Mouse (Mus musculus): ENCODE measurements at regions not wholly inside any gene's neighbourhood (a gene's known extent, or its start where the extent isn't known, plus 50 kb on each side); places are given as distances from the start of the nearest gene placed in this dataset.

GRCm38 (mm10) chr15:63724543-63725186 lies 120.3 kb downstream of the Gsdmc2 start:
- DNase-seq, result no peak

DNA sequence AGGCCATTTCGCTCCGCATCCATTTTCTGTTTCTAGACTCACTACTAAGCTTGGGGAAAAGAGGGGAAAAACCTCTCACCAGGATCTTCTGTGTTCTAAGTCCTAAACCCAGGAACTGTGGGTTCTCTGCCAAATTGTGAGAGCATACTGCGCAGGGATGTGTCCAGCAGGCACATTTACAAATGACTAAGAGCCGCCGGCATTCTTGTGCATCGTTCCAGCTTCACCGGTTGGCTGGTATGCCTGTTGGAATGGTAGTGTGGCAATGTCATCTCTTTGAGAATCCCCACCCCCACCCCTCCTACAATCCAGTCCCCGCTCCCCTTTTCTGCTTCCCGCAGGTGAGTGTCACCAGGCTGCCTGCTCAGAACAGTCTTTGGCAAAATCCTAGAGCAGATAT lies 122.0 kb downstream of the Gsdmc2 start:
- DNase-seq, result no peak

DNA sequence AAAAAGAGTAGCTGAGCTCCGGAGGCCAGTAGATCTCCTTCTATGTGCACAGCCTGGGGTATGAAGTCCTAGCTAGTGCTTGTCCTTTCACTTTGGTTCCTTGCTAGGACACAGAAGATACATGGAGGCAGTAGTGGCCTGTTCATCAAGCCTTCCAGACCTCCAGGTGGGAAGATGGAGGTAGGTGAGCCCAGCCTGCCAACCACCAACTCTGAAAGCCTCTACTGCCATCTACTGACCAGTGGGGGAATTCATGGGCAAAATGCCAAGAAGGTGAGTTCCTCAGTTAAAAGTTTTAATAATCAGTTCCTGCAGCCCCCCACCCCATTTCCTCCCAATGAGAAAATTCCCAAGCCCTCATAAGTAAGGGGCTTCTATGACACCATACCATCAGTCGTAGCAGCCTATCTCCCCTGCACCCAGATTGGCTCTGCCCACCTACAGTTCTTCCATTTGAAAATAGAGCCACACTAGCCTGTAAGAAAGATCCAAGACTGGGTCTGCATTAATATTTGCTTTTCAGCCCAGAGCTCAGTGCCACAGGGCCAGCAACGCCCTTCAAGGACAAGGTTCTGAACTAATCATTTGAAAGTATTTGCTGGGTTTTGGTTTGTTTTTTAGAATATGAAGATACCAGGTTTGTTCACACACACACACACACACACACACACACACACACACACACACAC lies 123.2 kb downstream of the Gsdmc2 start:
- DNase-seq, result peak; percentile 14 to 55

- no peak for DNase-seq
Observed at GRCm38 (mm10) chr15:63717812-63718211, 127.2 kb downstream of the Gsdmc2 start.

DNA sequence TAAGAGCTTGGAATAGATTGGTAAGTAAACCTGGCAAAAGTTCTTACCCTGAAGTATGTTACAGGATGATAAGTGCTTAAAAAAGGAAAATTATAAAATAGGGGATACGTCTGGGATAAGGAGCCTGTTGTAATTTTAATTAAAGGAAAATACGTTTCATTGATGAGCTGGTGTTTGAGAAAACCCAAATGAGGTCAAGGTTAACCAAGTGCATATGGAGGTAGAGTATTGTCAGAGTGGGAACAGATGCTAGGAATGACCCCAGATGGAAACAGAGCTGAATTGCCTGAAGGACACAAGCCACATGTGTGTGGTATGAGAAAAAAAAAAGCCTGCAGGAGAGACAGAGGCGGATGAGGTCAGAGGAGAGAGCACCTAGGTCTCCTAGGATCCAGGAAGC lies 131.3 kb downstream of the Gsdmc2 start:
- no peak for DNase-seq

DNA sequence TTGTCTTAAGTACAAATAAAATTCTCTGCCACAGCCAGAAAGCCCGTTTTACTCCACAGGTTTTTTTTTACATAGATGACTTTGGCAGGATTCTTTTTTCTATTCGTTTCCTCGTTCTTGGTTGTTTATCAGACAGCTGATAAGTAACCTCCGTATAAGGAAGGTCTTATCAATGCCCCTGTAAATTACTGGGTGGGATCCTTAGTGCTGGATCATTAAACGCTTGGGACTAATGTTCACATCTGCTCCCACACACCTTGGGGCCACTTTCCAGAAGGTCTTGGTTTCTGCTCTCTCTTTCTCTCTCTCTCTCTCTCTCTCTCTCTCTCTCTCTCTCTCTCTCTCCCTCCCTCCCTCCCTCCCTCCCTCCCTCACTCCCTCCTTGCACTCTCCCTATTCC lies 134.6 kb downstream of the Gsdmc2 start:
- no peak for DNase-seq

GRCm38 (mm10) chr15:63709270-63709933 lies 135.6 kb downstream of the Gsdmc2 start:
- no peak for DNase-seq

GRCm38 (mm10) chr15:63704636-63705035 lies 140.3 kb downstream of the Gsdmc2 start:
- DNase-seq, result no peak

DNA sequence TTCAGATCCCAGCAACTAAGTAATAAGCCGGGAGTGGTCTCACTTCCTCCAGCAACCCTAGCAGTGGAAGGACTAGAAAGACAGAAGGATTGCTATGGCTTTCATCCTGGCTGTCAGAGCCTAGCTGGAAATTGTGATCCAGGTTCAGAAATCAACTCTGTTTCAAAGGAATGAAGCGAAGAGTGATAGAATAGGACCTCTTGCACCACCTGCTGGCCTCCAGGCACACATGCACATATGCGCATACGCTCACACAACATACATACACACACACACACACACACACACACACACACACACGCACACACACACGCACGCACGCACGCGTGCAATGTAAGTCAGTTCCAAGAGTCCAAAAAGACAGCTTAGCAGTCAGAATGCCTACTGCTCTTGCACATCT lies 147.1 kb downstream of the Gsdmc2 start:
- no peak for DNase-seq

DNA sequence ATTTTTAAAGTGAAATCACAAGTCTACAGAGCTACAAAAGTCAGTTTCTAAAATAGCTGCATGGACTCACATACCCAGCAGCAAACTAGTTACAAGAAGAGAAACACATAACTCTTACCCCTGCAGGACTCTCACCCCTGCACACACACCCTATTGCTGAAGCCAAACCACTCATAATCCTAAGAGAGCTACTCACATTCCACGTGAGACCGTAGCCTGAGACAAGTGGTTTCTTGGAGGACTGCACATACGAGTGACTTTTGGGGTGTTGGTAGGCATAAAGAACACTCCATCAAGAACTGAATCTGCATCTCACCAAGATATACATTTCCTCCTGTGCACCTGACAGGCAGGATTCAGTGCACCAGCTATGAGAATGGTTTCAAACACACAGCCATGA lies 150.8 kb downstream of the Gsdmc2 start:
- DNase-seq, result no peak

- DNase-seq, result no peak
Observed at GRCm38 (mm10) chr15:63693561-63693960, 151.4 kb downstream of the Gsdmc2 start.

DNA sequence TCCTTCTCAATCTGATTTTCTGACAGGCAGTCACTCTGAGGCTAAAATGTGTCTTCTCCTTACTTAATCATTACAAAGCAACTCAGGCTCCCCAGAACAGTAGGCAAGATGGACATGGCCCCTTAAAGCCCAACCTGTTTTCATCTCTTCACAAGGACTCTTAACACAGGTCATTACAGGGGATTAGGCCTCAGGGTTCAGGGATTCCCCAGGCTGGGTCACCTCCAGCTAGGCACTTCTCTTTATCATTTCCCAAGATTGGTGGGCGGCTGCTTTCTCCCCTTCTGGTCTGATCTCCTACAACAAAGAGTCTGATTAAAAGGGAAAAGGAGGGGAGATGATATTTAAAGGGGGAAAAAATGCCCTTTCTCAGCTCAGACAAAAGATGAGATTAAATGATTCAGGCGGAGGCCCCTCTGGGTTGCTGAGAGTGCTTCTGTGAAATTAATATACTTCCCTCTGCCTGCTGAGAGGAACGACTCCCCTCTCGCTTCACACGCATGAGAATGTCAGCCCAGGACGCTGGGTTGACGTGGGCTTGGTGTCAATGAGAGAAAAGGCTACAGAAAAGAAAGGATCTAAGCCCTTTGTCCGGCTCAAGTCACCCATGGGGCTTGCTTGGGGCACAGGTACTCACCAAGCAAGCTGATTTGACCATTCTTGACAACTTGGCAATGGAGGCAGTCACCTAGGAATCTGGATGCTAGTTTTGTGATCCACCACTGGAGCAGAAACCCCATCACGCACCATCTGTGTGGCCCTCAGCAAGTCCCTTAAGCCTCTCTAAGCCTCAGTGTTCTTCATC lies 152.3 kb downstream of the Gsdmc2 start:
- DNase-seq, result no peak

DNA sequence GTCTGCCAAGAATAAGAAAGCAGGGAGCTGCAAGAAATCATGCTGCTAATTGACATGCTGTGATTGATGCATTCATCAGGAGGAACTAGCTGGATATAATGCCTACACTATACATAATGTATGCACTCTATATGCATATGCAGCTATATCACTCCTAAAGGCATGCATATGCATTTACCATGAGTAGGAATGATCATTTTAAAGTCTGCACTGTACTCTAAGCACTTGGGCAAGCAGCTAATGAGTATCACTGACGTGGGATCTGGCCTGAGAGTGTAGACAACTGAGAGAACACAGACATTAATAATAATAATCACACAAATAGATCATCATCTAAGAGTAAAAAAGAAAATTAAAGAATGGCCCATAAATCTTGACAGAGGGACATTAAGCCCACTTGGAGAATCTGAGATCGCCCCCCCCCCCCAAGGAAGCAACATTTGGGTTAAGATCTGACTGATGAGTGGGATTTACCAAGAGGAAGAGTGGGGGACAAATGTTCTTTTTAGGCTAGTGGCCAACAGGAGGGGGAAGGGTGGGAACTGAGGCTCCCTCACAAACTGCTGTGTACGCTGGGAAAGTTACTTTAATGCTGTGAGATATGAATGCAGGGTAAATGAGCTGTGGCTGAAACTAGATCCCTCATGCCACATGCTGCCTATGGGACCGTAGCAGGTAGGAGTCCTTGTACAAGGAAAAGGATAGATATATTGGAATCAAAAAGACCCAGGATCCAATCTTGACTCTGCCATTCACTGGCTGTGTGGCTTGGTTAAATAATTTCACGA lies 155.0 kb downstream of the Gsdmc2 start:
- DNase-seq, result no peak

DNA sequence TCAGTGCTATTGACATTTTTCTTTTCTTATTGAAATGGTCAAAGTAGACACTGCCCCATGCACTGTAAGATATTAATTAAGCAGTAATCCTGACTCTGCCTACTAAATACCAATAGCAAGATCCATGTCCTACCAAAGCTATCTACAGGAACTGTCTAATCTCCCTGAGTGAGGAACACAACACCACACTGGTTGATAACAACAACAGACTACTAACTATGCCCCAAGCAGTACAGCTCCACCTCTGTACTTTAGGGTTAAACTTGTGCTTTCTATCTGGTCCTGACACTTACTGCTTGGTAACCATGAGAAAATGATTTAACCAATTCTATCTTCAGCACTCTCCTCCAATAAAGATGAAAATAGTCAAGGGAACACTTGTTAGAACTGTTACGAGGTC lies 157.1 kb downstream of the Gsdmc2 start:
- no peak for DNase-seq

DNA sequence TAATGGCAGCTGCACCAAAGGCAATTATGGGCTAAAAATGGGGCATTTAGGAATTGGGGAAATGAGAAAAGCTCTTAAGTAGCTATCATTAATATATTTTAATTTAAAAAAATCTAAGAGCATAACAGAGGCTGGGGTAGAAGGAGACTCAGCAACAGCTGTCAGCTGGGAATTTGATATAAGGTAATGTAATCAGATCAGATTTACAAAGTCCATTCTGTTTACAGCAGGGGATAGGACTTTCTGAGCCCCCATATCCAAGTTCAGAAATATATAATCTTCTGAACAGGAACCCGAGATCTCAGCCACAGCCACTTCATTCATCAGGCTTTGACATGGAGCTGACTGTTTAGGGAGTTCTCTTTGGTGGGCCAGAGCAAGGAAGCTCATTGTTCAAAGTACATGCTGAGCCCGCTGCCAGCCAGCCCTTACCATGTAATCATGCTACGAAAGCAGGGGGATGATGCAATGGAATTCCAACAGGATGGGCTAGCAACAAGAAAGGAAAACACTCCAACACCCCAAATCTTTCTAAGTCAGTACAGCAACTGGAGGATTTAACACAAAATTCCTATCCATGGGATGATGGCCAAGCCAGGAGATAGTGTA lies 157.9 kb downstream of the Gsdmc2 start:
- no peak for DNase-seq

DNA sequence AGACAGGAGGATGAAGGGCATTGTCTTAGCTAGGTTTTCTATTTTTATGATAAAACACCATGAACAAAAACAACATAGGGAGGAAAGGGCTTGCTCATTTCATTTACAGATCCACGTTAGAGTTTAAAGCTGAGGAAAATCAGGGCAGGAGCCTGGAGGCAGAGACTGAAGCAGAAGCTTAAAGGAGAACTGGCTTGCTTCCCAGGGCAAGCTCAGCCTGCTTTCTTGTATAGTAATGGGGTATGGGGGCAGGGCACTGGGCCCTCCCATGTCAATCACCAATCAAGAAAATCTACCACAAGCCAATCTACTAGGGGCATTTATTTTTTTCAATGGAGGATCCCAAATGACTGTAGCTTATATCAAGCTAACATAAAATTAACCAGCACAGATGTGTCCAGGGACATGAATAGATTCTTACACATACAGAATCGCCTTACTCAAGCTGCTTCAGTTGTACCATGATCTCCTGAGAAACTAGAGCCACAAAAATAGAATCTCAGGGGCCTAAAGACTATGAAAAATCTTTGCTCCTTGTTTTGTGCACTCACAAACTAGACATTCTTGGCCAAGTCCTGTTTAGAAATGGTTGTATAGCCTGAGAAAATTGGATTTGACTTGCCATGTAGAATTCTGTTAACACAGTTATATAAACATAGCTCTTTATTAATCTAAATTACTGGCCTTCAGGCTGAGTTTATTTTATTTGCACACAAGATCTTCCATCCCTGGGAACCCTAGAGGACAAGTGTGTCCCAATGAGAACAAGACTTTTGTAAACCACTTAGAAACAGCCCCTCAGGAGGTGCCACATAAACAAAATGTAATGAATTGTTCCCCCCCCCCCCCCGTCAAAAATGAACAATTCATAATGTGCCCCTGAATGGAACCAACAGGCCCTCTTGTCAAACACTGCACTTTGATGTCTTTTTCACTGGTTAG lies 164.7 kb downstream of the Gsdmc2 start:
- DNase-seq, result no peak

DNA sequence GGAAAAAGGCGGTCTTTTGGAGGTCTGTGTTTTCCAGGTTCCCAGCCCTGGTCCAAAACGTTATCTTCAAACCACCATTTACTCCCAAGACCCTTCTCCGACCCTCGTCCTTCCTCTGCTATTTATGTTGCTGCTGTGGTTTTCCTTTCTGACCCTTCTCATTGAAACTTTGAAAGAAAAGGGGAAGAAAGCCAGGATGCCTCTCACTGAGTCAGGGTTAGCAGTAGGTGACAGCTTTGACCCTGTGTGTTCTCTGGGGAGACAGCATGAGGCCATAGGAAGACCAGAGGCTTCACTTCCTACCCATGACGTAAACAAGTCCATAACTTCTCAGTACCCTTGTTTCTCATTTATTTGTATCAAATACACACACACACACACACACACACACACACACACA lies 166.1 kb downstream of the Gsdmc2 start:
- DNase-seq, result no peak

- no peak for DNase-seq
Observed at GRCm38 (mm10) chr15:63675491-63676036, 169.4 kb downstream of the Gsdmc2 start.

- DNase-seq, result no peak
Observed at GRCm38 (mm10) chr15:63674404-63674803, 170.6 kb downstream of the Gsdmc2 start.

GRCm38 (mm10) chr15:63671081-63671480 lies 173.9 kb downstream of the Gsdmc2 start:
- no peak for DNase-seq

- no peak for DNase-seq
Observed at GRCm38 (mm10) chr15:63670561-63670960, 174.4 kb downstream of the Gsdmc2 start.
